Mouse (Mus musculus): ENCODE measurements around the gene Tarbp1.
"Not testable (repeated sequence)": the region's sequence is repeated elsewhere in the genome, so short reads cannot be mapped to it uniquely, and the experiment has no call there.

Gene Tarbp1

DNA sequence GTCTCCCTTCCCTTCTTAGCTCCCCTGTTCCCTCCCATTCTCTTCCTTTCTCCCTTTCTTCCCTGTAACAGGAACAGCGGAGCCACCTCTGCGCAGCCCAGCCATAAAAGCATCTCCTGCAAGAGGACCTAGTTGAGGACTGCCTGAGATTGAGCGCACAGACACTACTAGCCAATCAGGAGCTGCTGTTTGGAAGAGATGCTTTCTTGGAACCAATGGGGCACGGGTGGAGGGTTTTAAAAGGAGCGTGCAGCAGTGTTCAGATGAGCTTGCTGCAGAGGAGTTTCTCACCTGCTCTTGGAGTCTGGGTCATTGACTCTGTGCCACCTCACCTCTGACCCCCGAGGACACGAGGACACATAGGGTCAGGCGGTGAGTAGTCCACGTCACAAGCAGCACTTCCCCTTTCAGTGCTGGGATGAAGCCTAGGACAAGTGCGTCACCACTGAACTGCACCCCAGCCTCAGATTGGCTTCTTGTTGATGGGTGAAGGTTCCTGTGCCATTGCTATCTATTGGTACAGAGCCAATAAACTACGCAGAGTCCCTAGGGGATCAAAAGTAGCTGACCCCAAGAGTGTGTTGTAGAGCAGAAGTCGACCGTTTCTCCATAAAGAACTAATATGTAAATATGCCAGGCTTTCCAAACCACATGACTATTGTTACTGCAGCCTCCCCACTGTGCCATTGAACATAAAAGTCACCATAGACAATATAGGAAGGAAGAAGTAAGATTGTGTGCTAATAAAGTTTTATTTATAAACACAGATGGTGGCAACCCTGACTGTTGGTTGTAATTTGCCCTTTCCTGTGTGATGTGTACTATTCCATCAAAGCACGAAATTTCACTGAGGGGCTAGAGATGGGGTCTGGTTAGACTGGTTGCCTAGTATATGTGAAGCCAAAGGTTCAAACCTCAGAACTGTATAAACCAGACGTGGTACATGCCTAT, 19.6 kb upstream of the Tarbp1 start:
- DNase-seq (ENCODE audit: low spot score in 2 of 2): no peak

DNA sequence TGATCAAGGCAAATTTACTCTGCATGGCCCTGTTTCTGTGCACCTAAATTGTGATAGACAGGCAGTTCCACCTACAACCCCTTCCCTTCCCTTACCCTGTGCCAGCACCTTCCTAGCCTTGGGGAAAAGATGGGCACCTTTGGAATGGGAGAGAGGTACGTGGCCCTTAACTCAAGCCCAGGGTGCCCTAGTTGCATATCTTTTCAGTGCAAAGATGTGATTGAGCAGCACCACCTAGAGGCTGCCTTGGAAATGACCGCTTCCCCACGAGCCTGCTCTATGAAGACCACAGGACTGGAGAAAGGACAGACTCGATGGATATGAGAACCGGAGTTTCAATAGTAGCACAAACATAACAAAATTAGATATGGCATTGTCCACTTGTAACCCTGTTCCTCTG, 8.1 kb upstream of the Tarbp1 start:
- DNase-seq (ENCODE audit: low spot score in 2 of 2): peak; percentile 54 to 79

DNA sequence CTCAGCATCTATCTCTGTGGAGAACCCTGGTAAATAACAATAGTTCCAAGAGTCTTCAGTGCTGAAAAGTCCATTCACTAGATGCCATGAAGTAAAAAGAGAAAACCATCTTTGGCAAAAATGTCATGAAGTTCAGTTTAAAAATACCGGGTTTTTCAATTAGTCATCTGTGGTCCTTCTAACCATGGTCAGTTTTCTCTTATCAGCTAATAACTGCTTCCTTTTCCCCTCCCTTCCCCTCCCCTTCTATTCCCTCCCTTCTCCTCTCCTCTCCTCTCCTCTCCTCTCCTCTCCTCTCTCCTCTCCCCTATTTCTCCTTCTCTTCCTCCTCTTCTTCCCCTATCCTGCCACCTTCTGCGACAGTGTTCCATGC, 7.5 kb upstream of the Tarbp1 start:
- no peak for DNase-seq (ENCODE audit: low spot score in 2 of 2)

DNA sequence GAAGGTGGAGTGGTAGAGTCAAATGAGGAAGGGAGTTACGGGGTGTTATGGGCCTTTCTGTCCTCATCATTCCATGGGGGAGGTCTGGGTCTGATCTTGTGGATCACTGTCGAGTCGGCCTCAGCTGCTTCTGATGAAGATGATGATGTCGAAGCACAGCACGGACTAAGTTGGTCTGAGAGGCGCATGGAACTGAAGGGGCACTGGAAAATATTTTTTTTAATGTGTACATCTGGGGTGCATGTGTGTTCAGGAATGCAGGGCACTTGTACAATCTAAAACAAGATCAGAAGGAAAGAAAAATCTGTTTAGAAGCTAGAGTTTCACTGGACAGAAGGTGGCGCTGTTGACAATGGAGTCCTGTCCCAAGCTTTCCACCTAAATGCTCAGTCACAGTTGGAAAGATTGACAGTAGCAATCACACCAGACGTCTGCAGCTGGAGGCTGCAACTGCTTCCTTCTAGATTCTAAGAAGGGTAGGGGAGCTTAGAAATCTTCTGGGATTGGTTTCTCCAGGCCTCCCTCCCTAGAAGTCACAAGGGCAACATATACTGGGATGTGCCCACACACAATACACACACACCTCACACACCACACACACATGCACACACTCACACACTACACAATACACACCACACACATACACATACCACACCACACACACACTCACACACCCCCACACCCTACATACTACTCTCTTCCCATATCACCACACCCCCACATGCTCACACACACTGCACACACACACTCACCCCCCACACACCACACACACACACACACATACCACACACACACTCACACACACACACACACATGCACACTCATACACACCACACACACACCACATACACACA, 6.9 kb upstream of the Tarbp1 start:
- peak in 1 of 2 experiments; percentile 43 for DNase-seq (ENCODE audit: low spot score in 2 of 2)

DNA sequence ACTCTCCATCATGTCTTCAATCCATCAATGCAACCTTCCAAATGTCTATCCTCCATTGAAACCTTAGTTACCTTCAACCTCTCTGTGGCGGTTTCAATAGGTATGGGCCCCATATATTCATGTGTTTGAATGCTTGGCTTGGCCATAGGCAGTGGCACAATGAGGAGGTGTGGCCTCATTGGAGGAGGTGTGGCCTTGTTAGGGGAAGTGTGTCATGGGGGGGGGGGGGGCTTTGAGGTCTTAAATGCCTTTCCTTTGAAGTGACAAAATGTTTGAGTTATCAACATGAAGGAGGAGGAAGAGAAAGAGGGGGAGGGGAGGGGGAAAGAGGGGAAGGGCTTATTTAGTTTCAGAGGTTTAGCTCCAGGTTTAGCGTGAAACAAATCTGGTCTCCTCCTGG, 5.5 kb upstream of the Tarbp1 start:
- no peak for DNase-seq (ENCODE audit: low spot score in 2 of 2)

DNA sequence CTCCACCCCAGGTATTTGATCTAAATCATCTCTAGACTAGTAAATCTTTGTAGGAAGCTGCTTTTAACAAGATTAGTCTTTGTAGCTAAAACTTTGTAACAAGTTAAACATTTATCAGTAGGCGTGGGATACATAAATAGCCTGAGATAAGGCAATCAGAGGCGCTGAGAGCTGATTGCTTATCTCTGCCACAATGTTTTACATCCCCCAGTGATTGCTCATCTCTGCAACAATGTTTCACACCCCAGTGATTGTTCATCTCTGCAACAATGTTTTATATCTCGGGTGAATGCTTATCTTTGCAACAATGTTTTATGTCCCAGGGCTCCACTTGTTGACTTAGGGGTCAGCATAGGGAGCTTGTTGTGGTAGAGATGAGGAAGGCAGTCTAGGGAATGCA, 3.8 kb upstream of the Tarbp1 start:
- DNase-seq (ENCODE audit: low spot score in 2 of 2): no peak

DNA sequence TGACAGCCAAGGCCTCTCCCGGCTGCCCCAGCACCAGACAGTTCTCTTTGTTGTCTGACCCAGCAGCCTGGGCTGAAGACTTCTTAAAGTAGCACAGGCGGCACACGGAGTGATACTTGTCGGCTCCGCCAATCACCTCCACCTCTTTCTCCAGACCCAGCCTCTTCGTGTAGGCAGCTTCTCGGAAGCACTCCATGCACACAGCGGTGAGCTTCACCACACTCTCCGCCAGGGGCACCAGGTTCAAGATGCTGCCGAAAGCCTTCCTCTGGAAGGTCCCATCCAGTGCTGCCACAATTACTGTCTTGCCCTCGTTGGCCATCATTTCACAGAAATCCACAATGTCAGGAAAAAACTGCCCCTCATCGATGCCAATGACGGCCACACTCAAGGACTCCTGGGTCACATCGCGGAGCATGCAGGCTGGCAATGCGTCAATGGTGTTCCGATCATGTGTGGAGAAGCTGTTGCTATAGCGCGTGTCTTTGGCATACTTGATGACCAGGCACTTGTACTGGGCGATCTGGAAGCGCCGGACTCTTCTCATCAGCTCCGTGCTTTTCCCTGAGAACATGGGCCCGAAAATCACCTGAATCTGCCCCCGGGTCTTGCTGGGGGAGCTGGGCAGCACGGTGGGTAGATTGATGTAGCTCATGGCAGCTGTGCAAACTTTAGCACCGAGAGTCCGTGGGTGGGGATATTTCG, 1.4 kb upstream of the Tarbp1 start:
- DNase-seq (ENCODE audit: low spot score in 2 of 2): not testable (repeated sequence)

DNA sequence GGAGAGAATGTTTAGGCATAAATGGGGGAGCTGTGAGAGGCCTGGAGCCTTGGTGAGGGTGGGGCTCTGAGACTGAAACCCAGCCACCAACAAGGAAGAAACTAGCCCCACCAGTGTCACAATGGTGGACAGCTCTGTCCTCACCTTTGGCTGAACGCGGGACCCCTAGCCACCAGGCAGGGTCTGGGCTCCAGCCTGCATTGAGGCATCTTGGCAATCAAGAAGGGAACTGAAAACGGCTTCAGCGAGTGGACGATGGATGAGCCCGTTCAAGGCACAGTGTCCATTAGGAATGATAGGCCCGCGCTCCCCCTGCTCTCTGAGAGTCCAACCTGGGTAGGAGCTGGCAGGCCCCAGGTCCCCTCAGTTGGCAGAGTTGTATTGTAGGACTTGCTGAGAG, 873 bp upstream of the Tarbp1 start:
- not testable (repeated sequence) for DNase-seq (ENCODE audit: low spot score in 2 of 2)

DNA sequence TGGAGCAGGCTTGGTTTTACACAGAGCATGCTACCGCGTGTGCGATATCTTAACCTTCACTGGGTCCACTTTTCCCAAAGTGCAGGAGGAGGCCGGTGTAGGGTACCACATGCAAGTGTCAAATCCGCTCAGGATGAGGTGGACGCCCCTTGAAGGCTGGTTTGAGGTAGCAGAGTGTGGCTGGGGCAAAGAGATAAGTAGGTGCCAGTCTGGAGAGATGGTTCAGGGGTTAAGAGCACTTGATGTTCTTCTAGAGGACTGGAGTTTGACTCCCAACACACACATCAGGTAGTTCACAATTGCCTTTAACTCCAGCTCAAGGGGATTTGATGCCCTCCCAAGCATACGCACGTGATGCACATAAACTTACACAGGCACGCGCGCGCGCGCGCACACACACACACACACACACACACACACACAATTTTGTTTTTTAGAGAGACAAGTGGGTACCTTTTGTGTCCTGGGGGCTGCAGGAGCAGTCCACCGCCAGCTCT, 1.0 kb downstream of the Tarbp1 start:
- DNase-seq (ENCODE audit: low spot score in 2 of 2): no peak

DNA sequence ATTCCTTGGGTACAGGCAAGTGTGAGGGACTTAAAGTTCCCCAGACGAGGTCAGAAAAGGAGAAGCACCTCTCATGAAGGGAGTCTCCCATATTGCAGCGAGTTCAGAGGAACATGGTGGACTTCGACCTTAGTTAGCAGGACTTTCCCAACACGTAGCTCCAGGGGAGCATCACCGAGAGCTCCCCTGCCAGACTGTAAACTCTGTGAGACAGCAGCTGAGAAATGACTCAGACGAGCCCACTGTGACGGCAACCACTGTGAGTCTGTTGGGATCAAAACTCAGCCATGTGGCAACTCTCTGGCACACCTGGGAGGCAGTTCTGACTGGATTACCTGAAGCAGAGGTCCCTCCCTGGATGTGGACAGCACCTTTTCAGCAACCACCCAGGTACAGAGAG, 10.8 kb downstream of the Tarbp1 start:
- no peak for DNase-seq (ENCODE audit: low spot score in 2 of 2)

DNA sequence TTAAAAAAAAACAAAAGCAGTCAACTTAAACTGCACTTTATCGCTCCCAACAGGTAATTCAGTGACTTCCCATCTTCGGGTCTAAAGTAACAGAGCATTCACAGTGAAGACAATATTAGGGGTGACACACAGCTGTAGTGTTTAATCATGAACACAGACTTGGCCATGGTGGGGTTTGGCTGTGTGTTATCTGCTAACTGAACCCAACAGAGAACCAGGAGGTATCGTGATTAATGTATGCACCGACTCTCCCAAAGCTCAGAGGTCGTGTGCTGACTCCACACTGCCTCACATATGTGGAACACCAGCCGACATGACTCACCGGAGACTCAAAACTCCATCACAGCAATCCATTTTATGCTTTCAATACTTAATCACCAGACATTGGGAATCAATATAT, 13.1 kb downstream of the Tarbp1 start:
- no peak for DNase-seq (ENCODE audit: low spot score in 2 of 2)

DNA sequence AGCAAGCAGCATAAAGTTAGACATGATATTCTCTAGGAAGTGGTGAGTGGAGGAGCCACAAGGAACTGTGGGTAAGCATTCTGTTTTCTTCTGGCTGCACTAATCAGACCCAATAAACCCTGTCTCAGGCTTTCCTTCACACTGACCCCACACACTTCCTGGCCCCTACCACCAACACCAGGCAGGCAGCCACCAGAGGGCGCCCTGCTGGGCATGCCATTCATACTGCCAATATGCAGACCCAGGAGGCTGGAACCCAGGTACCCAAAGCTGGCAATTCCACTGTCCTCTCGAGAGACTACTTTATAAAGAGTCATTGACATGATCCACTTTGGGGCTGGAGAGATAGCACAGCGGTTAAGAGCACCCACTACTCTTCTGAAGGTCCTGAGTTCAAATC, 14.6 kb downstream of the Tarbp1 start:
- no peak for DNase-seq (ENCODE audit: low spot score in 2 of 2)

DNA sequence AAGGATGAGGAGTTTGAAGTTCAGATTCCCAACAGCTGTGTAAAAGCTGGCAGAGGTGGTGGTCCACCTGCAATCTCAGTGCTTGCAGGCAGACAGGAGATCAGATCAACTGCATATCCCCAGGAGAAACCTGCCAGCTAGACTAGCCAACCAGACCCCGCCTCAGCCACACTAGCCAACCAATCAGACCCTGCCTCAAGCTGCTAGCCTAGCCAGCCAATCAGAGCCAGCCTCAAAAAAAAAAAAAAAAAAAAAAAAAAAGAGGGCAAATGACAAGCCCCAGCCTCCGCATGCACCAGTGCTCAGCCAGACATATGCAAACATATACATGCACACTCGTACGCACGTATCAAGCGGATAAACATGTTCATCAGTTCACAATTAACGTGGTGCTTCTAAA, 19.5 kb downstream of the Tarbp1 start:
- no peak for DNase-seq (ENCODE audit: low spot score in 2 of 2)

DNA sequence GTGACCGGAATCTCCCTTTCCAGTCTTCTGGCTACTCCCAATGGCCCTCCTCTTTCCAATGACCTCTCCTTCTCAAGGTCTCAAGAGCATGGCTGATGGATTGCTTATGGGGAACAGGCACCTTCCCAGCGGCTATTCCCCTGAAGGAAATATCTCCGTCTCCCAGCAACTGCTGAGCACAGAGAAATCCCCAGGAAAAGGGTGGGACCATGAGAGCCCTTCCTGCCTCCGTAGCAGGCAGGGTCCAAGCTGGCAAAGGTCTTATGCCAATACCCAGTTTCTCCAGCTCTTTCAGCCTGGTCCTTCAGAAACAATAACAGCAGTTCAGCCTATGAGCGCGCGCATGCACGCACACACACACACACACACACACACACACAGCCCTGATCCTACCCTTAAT, 23.7 kb downstream of the Tarbp1 start:
- no peak for DNase-seq (ENCODE audit: low spot score in 2 of 2)

DNA sequence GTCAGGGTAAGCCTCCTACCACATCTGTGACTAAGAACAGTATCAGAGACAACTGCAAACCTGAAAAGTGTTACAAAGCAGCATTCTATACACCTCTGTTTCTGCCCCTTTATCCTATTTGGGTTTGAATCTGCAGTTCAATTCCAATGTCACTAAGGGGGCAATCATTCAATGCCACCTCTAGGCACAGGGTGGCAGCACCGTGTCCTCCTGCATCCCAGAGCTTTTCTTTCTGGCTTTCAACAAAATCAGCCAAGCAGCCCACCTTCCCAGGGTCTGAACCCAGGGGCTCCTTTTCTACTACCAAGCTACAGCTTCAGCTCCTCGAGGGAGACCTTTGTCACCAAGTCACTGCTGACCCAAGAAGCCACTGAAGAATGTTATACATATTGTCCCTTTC, 35.9 kb downstream of the Tarbp1 start:
- DNase-seq (ENCODE audit: low spot score in 2 of 2): no peak

DNA sequence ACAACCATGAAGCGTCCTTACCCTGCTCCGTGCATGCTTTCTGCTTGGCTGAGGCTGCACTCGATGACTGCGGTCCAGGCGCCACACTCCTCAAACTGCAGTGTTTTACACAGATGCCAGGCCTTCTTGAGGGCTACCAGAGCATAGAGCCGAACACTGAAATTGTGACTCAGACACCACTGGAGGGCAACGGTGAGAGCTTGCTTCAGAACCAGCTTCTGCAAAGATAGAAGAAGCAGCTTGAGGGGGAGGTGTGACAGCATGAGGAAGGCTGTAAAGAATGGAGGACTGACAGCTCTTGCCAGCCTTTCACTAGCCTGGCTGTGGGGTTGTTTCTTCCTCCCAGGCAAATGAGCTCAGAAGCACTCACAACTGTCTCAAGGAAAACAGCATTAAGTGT, 41.0 kb downstream of the Tarbp1 start:
- DNase-seq (ENCODE audit: low spot score in 2 of 2): peak; percentile 27 to 47

DNA sequence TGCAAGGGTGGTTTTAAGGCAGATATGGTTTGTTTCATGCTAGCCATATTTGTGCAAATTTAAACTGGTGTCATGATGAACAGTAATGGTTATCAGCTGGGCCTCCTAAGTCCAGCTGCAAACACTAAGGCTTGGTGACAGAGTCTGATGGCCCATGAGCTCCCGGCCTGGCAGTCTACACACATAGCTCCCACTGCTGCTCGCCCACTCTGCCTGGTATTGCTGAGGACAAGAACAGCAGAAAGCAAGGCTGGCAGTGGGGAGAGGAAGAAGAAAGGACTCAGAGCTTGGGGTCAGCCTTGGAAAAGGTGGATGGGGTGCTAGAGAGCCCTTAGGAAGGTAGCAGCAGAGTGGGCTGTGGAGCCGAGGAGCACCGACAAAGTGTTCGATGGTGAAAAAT, 45.2 kb downstream of the Tarbp1 start:
- no peak for DNase-seq (ENCODE audit: low spot score in 2 of 2)

DNA sequence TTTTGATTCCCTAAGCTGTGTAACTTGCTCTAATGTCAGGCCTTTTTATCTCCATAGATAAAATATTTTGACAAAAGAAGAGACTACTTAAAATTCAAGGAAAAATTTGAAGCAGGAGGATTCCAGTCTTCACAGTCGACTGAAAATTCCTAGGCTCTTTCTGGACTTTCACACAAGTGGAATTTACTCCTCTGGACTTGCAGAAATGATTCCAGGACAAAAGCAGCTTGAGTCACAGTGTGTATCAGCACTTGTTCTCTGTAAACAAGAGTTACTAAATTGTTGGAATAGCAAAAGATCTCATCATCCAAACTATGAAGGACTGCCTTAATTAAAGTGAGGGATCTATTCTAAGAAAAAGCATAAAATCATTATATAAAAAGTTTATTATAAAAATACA, 49.9 kb downstream of the Tarbp1 start:
- DNase-seq (ENCODE audit: low spot score in 2 of 2): no peak

DNA sequence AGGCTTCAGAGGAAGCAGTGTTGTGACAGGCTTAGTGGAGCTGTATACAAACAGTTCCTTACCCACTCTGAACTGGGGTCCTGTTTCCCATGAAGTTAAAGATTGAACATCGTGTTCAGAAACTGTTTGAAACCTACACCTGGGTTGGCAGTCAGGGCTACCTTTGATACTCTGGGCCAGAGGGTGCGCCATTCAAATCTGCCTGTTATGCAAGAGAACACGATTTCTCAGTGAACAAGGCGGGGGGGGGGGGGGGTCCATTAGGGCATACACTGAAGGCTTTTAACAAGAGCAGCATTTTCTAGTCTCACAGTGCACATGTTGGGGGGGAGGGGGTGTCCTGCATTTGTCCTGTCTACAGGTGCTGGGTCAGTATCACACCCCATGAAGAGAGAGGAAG, 50.7 kb downstream of the Tarbp1 start:
- no peak for DNase-seq (ENCODE audit: low spot score in 2 of 2)

DNA sequence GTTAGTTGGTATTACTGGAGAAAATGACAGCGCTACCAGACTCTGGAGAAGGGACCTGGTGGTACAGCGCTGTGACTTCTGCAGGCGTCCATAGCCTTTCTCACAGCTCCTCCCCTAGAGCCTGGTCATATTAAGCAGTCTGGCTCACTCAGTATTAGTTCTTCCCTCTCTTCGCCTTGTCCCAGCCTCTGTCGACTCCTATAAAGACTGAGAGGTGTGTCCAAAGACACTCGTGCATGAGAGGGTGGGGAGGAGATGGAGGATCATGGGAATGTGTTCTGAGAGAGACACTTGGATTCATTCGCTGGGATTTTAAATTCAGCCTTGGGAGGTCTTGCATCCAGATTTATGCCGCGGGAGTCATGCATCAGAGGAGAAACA, 52.0 kb downstream of the Tarbp1 start:
- DNase-seq (ENCODE audit: low spot score in 2 of 2): peak in 1 of 2 experiments; percentile 33

DNA sequence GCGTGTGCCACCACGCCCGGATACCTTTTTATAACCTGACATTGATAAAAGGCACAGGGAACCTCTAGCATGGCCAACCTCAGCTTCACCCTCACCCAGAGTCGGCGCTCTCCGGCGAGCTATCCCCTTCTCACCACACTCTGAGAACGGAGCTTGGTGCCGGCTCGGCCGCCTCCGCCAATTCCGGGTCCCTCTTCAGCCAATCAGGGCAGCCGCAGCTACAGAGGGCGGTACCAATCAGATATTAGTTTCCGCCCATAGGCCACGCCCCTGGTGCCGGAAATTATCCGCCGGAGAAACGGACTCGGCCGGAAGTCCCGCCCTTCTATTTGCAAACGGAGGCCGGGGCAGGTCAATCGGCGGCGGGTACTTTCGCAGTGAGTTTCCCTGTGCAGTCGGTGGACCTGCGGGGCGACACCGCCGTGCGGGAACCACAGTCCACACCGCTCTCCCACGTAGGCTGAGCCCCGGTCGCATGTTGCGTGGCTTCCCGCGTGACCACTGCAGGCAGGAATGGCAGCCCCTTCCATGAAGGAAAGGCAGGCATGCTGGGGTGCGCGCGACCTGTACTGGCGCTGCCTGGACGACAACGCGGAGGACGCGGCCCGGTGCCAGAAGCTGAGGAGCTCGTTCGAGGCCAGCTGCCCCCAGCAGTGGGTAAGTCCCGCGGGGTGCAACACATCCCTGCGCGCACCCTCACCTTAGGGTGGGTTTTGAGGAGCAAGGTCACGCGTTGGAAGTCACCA, 52.5 kb downstream of the Tarbp1 start, which contains the start of gene Coa6:
TSS of gene Coa6 (plus strand) at position 342 of the 746 bp plus-strand sequence.
- peak; percentile 95 to 99 for DNase-seq (ENCODE audit: low spot score in 2 of 2)

Data from frontal cortex, postnatal 14 days (tissue).